Mouse (Mus musculus) liver, embryonic 15.5 days (tissue): ENCODE measurements around the gene Cdk6. TPM values are rescaled to one million over a fixed set of nuclear protein-coding genes. Genes with fewer than 3 reads are reported as not detected.
"Not testable (repeated sequence)": the region's sequence is repeated elsewhere in the genome, so short reads cannot be mapped to it uniquely, and the experiment has no call there.

ENCODE experiments used
- ATAC-seq: fragments of 200-750 bp; cut with Nextera tagmentation; 2 replicates; pipeline ENCODE4 v1.8.0; 2017; ENCODE audit warnings: moderate number of reproducible peaks, mild to moderate bottlenecking, moderate library complexity; ENCODE audit not compliant: insufficient read depth
- H3K27ac ChIP-seq: fragments of 300-500 bp; sonication (generic); replicated peaks from 2 replicates; pipeline ENCODE4 v1.5.1; 2015; ENCODE audit warnings: mild to moderate bottlenecking, inconsistent platforms
- H3K27me3 ChIP-seq: fragments of 300-500 bp; sonication (generic); 2 replicates; pipeline ENCODE4 v1.6.1; 2015; ENCODE audit warnings: mild to moderate bottlenecking, inconsistent platforms
- H3K36me3 ChIP-seq: fragments of 300-500 bp; sonication (generic); replicated peaks from 2 replicates; pipeline ENCODE4 v1.6.1; 2015; ENCODE audit warnings: moderate library complexity, mild to moderate bottlenecking, inconsistent platforms
- H3K4me1 ChIP-seq: fragments of 300-500 bp; sonication (generic); replicated peaks from 2 replicates; pipeline ENCODE4 v1.6.1; 2015; ENCODE audit warnings: inconsistent platforms
- H3K4me2 ChIP-seq: fragments of 300-500 bp; sonication (generic); 2 replicates; pipeline ENCODE4 v1.6.1; 2015; ENCODE audit warnings: moderate library complexity, mild to moderate bottlenecking, inconsistent platforms
- H3K4me3 ChIP-seq: fragments of 300-500 bp; sonication (generic); replicated peaks from 2 replicates; pipeline ENCODE4 v1.5.1; 2015; ENCODE audit warnings: mild to moderate bottlenecking, inconsistent platforms
- H3K9ac ChIP-seq: fragments of 300-500 bp; sonication (generic); 2 replicates; pipeline ENCODE4 v1.6.1; 2015; ENCODE audit warnings: moderate library complexity, mild to moderate bottlenecking, inconsistent platforms
- H3K9me3 ChIP-seq: fragments of 300-500 bp; sonication (generic); replicated peaks from 2 replicates; pipeline ENCODE4 v1.6.1; 2016; ENCODE audit warnings: inconsistent platforms
- WGBS: fragments of 180-500 bp; shearing (Covaris S2); methylation state at CpG from one replicate; pipeline ENCODE4 v1.1.7; 2015; ENCODE audit warnings: mixed read lengths; ENCODE audit not compliant: insufficient replicate concordance; 5-methylcytosine and 5-hydroxymethylcytosine counted together
- polyA plus RNA-seq: library from polyadenylated mRNA; unstranded; fragments of >200 nt; fragmentation: Nextera tagmentation; extraction: Ambion mirVana; gene quantifications from 2 replicates; pipeline ENCODE4 v1.2.1, GENCODE M21; 2015

The Cdk6 gene
- polyA plus RNA-seq, 1 experiment from 2014 or later, result 19.2 TPM

- Histone ChIP-seq H3K27ac (no peak overlapping the region), H3K9ac (no peak overlapping the region), H3K36me3 (no peaks in the 10 kb centered on the region), H3K4me1 (no peaks in the 10 kb centered on the region), H3K4me2 (no peak overlapping the region), H3K9me3 (no peaks in the 10 kb centered on the region), H3K27me3 (no peaks in the 10 kb centered on the region), H3K4me3 (no peak overlapping the region)
- WGBS, result 66% methylated on average over 6 of the region's 6 CpGs
- no peak for ATAC-seq
These were observed 19.2 kb upstream of the Cdk6 start for GRCm38 (mm10) chr5:3322052-3322451.

GRCm38 (mm10) chr5:3324116-3324515, 17.2 kb upstream of the Cdk6 start:
- ATAC-seq, result no peak
- Histone ChIP-seq H3K27me3 (no peaks in the 10 kb centered on the region), H3K36me3 (no peaks in the 10 kb centered on the region), H3K4me1 (no peaks in the 10 kb centered on the region), H3K4me2 (no peak overlapping the region), H3K4me3 (no peak overlapping the region), H3K27ac (no peak overlapping the region), H3K9me3 (no peaks in the 10 kb centered on the region), H3K9ac (no peak overlapping the region)
- 46% methylated on average over 4 of the region's 4 CpGs for WGBS

GRCm38 (mm10) chr5:3329361-3329760, 11.9 kb upstream of the Cdk6 start:
- Histone ChIP-seq H3K27ac (no peak overlapping the region), H3K4me1 (no peaks in the 10 kb centered on the region), H3K36me3 (no peaks in the 10 kb centered on the region), H3K27me3 (no peaks in the 10 kb centered on the region), H3K4me2 (no peak overlapping the region), H3K9ac (no peak overlapping the region), H3K9me3 (no peaks in the 10 kb centered on the region), H3K4me3 (no peak overlapping the region)
- ATAC-seq, result no peak
- 52% methylated on average over 1 of the region's 1 CpGs for WGBS

GRCm38 (mm10) chr5:3330932-3331331, 10.4 kb upstream of the Cdk6 start:
- Histone ChIP-seq H3K27me3 (no peaks in the 10 kb centered on the region), H3K4me3 (no peak overlapping the region), H3K27ac (no peak overlapping the region), H3K4me1 (no peaks in the 10 kb centered on the region), H3K9me3 (no peaks in the 10 kb centered on the region), H3K4me2 (no peak overlapping the region), H3K9ac (no peak overlapping the region), H3K36me3 (no peaks in the 10 kb centered on the region)
- no peak for ATAC-seq
- 49% methylated on average over 3 of the region's 3 CpGs for WGBS

GRCm38 (mm10) chr5:3333019-3333418, 8.3 kb upstream of the Cdk6 start:
- H3K36me3 ChIP-seq, H3K9me3 ChIP-seq, ATAC-seq, H3K27me3 ChIP-seq, H3K9ac ChIP-seq, H3K4me3 ChIP-seq, H3K4me1 ChIP-seq, H3K27ac ChIP-seq, H3K4me2 ChIP-seq: not testable (repeated sequence)
- 74% methylated on average over 4 of the region's 4 CpGs for WGBS

GRCm38 (mm10) chr5:3340340-3341058, 786 bp upstream of the Cdk6 start:
- ATAC-seq, H3K36me3 ChIP-seq, H3K9me3 ChIP-seq, H3K27ac ChIP-seq: not testable (repeated sequence)
- H3K9ac ChIP-seq, result peak overlapping the region; percentile 65
- H3K27me3 ChIP-seq, result peaks cover 14% of the 10 kb centered on the region
- peaks cover 38% of the 10 kb centered on the region for H3K4me1 ChIP-seq
- WGBS, result 2% methylated on average over 15 of the region's 15 CpGs
- H3K4me2 ChIP-seq, result peak overlapping the region; percentile 94
- peak overlapping the region; percentile 71 for H3K4me3 ChIP-seq

- Histone ChIP-seq H3K4me3 (peak overlapping the region; percentile 71), H3K9ac (peak overlapping the region; percentile 65), H3K4me1 (peaks cover 40% of the 10 kb centered on the region), H3K36me3 (peaks cover 6% of the 10 kb centered on the region; the same call in 1 of the 2 replicates), H3K4me2 (peak overlapping the region; percentile 94), H3K27me3 (peaks cover 14% of the 10 kb centered on the region), H3K9me3 (no peaks in the 10 kb centered on the region), H3K27ac (peak overlapping the region; percentile 77)
- WGBS, result under 1% methylated on average over 60 of the region's 60 CpGs
- peak; percentile 22 for ATAC-seq
These were observed 866 bp downstream of the Cdk6 start for GRCm38 (mm10) chr5:3341931-3342770.

GRCm38 (mm10) chr5:3342771-3343565, 1.7 kb downstream of the Cdk6 start:
- Histone ChIP-seq H3K36me3 (peaks cover 8% of the 10 kb centered on the region; the same call in 1 of the 2 replicates), H3K27me3 (peaks cover 14% of the 10 kb centered on the region), H3K27ac (peak overlapping the region; percentile 77), H3K4me3 (peak overlapping the region; percentile 71), H3K4me1 (peaks cover 42% of the 10 kb centered on the region), H3K9ac (peak overlapping the region; percentile 65), H3K4me2 (peak overlapping the region; percentile 94), H3K9me3 (no peaks in the 10 kb centered on the region)
- under 1% methylated on average over 46 of the region's 46 CpGs for WGBS
- peak; percentile 22 for ATAC-seq

GRCm38 (mm10) chr5:3343566-3344080, 2.3 kb downstream of the Cdk6 start:
- peaks cover 11% of the 10 kb centered on the region; the same call in 1 of the 2 replicates for H3K36me3 ChIP-seq
- H3K27me3 ChIP-seq, result peaks cover 14% of the 10 kb centered on the region
- peak overlapping the region; percentile 77 for H3K27ac ChIP-seq
- H3K9me3 ChIP-seq, result no peaks in the 10 kb centered on the region
- peak; percentile 63 for ATAC-seq
- peaks cover 42% of the 10 kb centered on the region for H3K4me1 ChIP-seq
- WGBS, result 1% methylated on average over 37 of the region's 37 CpGs
- peak overlapping the region; percentile 71 for H3K4me3 ChIP-seq
- peak overlapping the region; percentile 65 for H3K9ac ChIP-seq
- H3K4me2 ChIP-seq, result peak overlapping the region; percentile 94

GRCm38 (mm10) chr5:3344081-3344631, 2.9 kb downstream of the Cdk6 start:
- WGBS, result under 1% methylated on average over 55 of the region's 58 CpGs
- H3K9me3 ChIP-seq, result no peaks in the 10 kb centered on the region
- peak overlapping the region; percentile 94 for H3K4me2 ChIP-seq
- peaks cover 11% of the 10 kb centered on the region; the same call in 1 of the 2 replicates for H3K36me3 ChIP-seq
- ATAC-seq, result peak; percentile 76
- peaks cover 14% of the 10 kb centered on the region for H3K27me3 ChIP-seq
- H3K4me1 ChIP-seq, result peaks cover 42% of the 10 kb centered on the region
- peak overlapping the region; percentile 65 for H3K9ac ChIP-seq
- H3K27ac ChIP-seq, result peak overlapping the region; percentile 77
- peak overlapping the region; percentile 71 for H3K4me3 ChIP-seq
